Mouse (Mus musculus) limb, embryonic 11.5 days (tissue): Measurements from ENCODE around the gene Tom1l1. TPM values are rescaled to one million over a fixed set of nuclear protein-coding genes. Genes with fewer than 3 reads are reported as not detected.

Experiments used
- ATAC-seq: fragments of 200-750 bp; cut with Nextera tagmentation; 2 replicates; pipeline ENCODE4 v1.8.0; 2017; ENCODE audit warnings: low read depth; ENCODE audit not compliant: insufficient number of reproducible peaks, low FRiP score, low TSS enrichment
- DNase-seq: peaks from one replicate; pipeline ENCODE4 v3.0.0-alpha.2; 2015; ENCODE audit warnings: low spot score
- H3K27ac ChIP-seq: fragments of 300-500 bp; sonication (generic); replicated peaks from 2 replicates; pipeline ENCODE4 v1.5.1; 2014; ENCODE audit warnings: low read depth, mild to moderate bottlenecking, low read length
- H3K27me3 ChIP-seq: fragments of 300-500 bp; sonication (generic); 2 replicates; pipeline ENCODE4 v1.6.1; 2014; ENCODE audit warnings: mild to moderate bottlenecking, low read length, mixed read lengths; ENCODE audit not compliant: control insufficient read depth, insufficient read depth
- H3K36me3 ChIP-seq: fragments of 300-500 bp; sonication (generic); 2 replicates; pipeline ENCODE4 v1.6.1; 2014; ENCODE audit warnings: mild to moderate bottlenecking, low read length, moderate library complexity, mixed read lengths; ENCODE audit not compliant: control insufficient read depth, insufficient read depth
- H3K4me1 ChIP-seq: fragments of 300-500 bp; sonication (generic); 2 replicates; pipeline ENCODE4 v1.6.1; 2014; ENCODE audit warnings: low read length, mixed read lengths; ENCODE audit not compliant: control insufficient read depth, insufficient read depth
- H3K4me2 ChIP-seq: fragments of 300-500 bp; sonication (generic); 2 replicates; pipeline ENCODE4 v1.6.1; 2014; ENCODE audit warnings: low read depth, mild to moderate bottlenecking, moderate library complexity; ENCODE audit not compliant: severe bottlenecking
- H3K4me3 ChIP-seq: fragments of 300-500 bp; sonication (generic); 2 replicates; pipeline ENCODE4 v1.5.1; 2014; ENCODE audit warnings: low read depth, low read length
- H3K9ac ChIP-seq: fragments of 300-500 bp; sonication (generic); 2 replicates; pipeline ENCODE4 v1.6.1; 2014; ENCODE audit warnings: mild to moderate bottlenecking, low read length
- H3K9me3 ChIP-seq: fragments of 300-500 bp; sonication (generic); 2 replicates; pipeline ENCODE4 v1.6.1; 2016; ENCODE audit warnings: low read length; ENCODE audit not compliant: control insufficient read depth
- whole genome bisulfite sequencing: fragments of 180-500 bp; shearing (Covaris S2); extraction: QIAGEN DNeasy Blood & Tissue Kit; methylation state at CpG from one replicate; pipeline ENCODE4 v1.1.7; 2014; 5-methylcytosine and 5-hydroxymethylcytosine counted together
- polyA plus RNA-seq: library from polyadenylated mRNA; unstranded; fragments of >200 nt; fragmentation: Nextera tagmentation; extraction: Ambion mirVana; gene quantifications from 2 replicates; pipeline ENCODE4 v1.2.1, GENCODE M21; 2014

Tom1l1 gene
- polyA plus RNA-seq, 1 experiment from 2014 or later: 13.2 TPM

DNA sequence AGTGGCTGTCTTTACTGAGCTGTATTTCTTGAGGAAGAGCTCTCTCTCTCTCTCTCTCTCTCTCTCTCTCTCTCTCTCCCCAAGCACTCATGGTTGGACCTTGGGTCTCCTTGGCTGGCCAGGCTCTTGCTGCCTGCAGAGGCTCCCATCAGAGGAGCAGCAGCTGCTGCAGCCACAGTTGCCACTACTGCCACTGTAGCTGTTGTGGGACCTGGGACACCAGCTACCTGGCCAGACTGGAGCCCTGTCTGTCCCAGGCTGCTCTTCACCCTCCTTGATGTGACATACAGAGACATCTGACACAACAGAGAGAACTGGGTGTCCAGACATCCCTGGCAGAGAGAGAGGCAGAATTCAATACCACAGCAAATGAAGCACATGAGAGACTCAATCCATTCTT is 7.0 kb downstream of the Tom1l1 start:
- Histone ChIP-seq H3K4me2 (no peak overlapping the region), H3K36me3 (no peaks in the 10 kb centered on the region), H3K4me3 (no peak overlapping the region), H3K27ac (no peak overlapping the region), H3K27me3 (no peaks in the 10 kb centered on the region), H3K4me1 (no peaks in the 10 kb centered on the region), H3K9ac (no peak overlapping the region), H3K9me3 (no peaks in the 10 kb centered on the region)
- ATAC-seq (no peak), DNase-seq (no peak)

GRCm38 (mm10) chr11:90678582-90678981 is 9.6 kb downstream of the Tom1l1 start:
- ATAC-seq: no peak
- no peaks in the 10 kb centered on the region for H3K9me3 ChIP-seq
- no peaks in the 10 kb centered on the region for H3K27me3 ChIP-seq
- no peaks in the 10 kb centered on the region for H3K36me3 ChIP-seq
- H3K9ac ChIP-seq: no peak overlapping the region
- H3K4me1 ChIP-seq: no peaks in the 10 kb centered on the region
- H3K27ac ChIP-seq: no peak overlapping the region
- H3K4me3 ChIP-seq: no peak overlapping the region
- no peak overlapping the region for H3K4me2 ChIP-seq
- no peak for DNase-seq
- WGBS: 92% methylated on average over 5 of the region's 5 CpGs

GRCm38 (mm10) chr11:90677771-90678288 is 10.3 kb downstream of the Tom1l1 start:
- no peaks in the 10 kb centered on the region for H3K4me1 ChIP-seq
- H3K9me3 ChIP-seq: no peaks in the 10 kb centered on the region
- no peaks in the 10 kb centered on the region for H3K27me3 ChIP-seq
- no peak for ATAC-seq
- H3K4me2 ChIP-seq: no peak overlapping the region
- 93% methylated on average over 8 of the region's 8 CpGs for WGBS
- no peak for DNase-seq
- no peak overlapping the region for H3K9ac ChIP-seq
- no peak overlapping the region for H3K27ac ChIP-seq
- no peaks in the 10 kb centered on the region for H3K36me3 ChIP-seq
- no peak overlapping the region for H3K4me3 ChIP-seq

- no peaks in the 10 kb centered on the region for H3K27me3 ChIP-seq
- ATAC-seq (no peak), DNase-seq (no peak)
- no peak overlapping the region for H3K27ac ChIP-seq
- H3K4me2 ChIP-seq: no peak overlapping the region
- 92% methylated on average over 7 of the region's 7 CpGs for WGBS
- no peak overlapping the region for H3K4me3 ChIP-seq
- H3K9me3 ChIP-seq: no peaks in the 10 kb centered on the region
- H3K4me1 ChIP-seq: no peaks in the 10 kb centered on the region
- no peaks in the 10 kb centered on the region for H3K36me3 ChIP-seq
- H3K9ac ChIP-seq: no peak overlapping the region
Measured at GRCm38 (mm10) chr11:90677027-90677426, 11.1 kb downstream of the Tom1l1 start.

GRCm38 (mm10) chr11:90675479-90676110 is 12.6 kb downstream of the Tom1l1 start:
- Histone ChIP-seq H3K4me3 (no peak overlapping the region), H3K36me3 (no peaks in the 10 kb centered on the region), H3K27me3 (no peaks in the 10 kb centered on the region), H3K4me1 (no peaks in the 10 kb centered on the region), H3K9ac (no peak overlapping the region), H3K9me3 (no peaks in the 10 kb centered on the region), H3K4me2 (no peak overlapping the region), H3K27ac (no peak overlapping the region)
- 88% methylated on average over 5 of the region's 5 CpGs for WGBS
- no peak for DNase-seq
- ATAC-seq: no peak

GRCm38 (mm10) chr11:90667325-90667724 is 20.8 kb downstream of the Tom1l1 start:
- no peaks in the 10 kb centered on the region for H3K36me3 ChIP-seq
- DNase-seq (no peak), ATAC-seq (no peak)
- peaks cover 13% of the 10 kb centered on the region for H3K4me1 ChIP-seq
- H3K4me2 ChIP-seq: no peak overlapping the region
- no peak overlapping the region for H3K9ac ChIP-seq
- H3K9me3 ChIP-seq: no peaks in the 10 kb centered on the region
- H3K27me3 ChIP-seq: no peaks in the 10 kb centered on the region
- no peak overlapping the region for H3K4me3 ChIP-seq
- no peak overlapping the region for H3K27ac ChIP-seq
- 94% methylated on average over 6 of the region's 6 CpGs for WGBS

GRCm38 (mm10) chr11:90666916-90667315 is 21.2 kb downstream of the Tom1l1 start:
- WGBS: 90% methylated on average over 4 of the region's 4 CpGs
- H3K4me2 ChIP-seq: no peak overlapping the region
- H3K9me3 ChIP-seq: no peaks in the 10 kb centered on the region
- no peak overlapping the region for H3K9ac ChIP-seq
- H3K27me3 ChIP-seq: no peaks in the 10 kb centered on the region
- DNase-seq (no peak), ATAC-seq (no peak)
- H3K36me3 ChIP-seq: no peaks in the 10 kb centered on the region
- H3K4me1 ChIP-seq: peaks cover 13% of the 10 kb centered on the region
- no peak overlapping the region for H3K4me3 ChIP-seq
- H3K27ac ChIP-seq: no peak overlapping the region

DNA sequence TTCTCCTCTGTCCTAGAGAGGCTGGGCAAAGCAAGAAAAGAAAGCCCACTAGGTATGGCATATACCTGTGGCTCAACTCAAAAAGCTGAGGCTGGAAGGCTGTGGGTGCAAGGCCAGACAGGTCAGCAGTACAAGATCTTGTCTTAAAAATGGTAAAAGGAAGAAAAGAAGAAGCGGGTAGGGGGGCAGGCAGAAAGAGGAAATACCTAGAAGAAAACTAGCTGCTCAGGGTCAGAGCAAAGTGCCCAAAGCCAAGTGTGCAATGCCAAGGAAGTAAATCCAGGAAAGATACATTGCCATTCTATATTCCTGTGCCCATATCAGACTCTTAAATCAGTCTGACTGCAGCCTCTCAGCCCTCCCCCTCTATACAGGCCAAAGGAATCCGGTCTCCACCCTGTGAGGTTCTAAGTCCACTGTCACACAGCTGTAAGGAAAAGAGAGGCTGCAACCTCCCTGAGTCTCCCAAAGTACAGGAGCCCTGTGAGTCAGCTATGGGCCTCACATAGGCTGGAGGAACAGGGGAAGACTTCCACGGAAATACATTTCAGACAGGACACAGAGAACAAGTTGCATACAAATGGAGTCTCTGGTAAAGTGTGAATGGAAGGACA is 21.9 kb downstream of the Tom1l1 start:
- DNase-seq (no peak), ATAC-seq (no peak)
- no peak overlapping the region for H3K4me2 ChIP-seq
- no peaks in the 10 kb centered on the region for H3K9me3 ChIP-seq
- WGBS: 69% methylated on average over 3 of the region's 3 CpGs
- no peaks in the 10 kb centered on the region for H3K27me3 ChIP-seq
- H3K36me3 ChIP-seq: no peaks in the 10 kb centered on the region
- H3K4me3 ChIP-seq: no peak overlapping the region
- peaks cover 13% of the 10 kb centered on the region for H3K4me1 ChIP-seq
- H3K9ac ChIP-seq: no peak overlapping the region
- H3K27ac ChIP-seq: 0 out of 2 replicates have a peak overlapping the region, but pooled peaks have one; percentile 14
